Mouse (Mus musculus) myocyte (in vitro differentiated cells): Measurements from ENCODE around the gene Abca1.

Experiments used
- CEBPB ChIP-seq: IDR thresholded peaks from 2 replicates; pipeline ENCODE4 v1.6.1; 2011; ENCODE audit warnings: mild to moderate bottlenecking, moderate library complexity; ENCODE audit not compliant: poor library complexity, insufficient read depth, severe bottlenecking
- E2F4 ChIP-seq: IDR thresholded peaks from one replicate; pipeline ENCODE4 v1.6.1; 2011; ENCODE audit warnings: mild to moderate bottlenecking, control low read depth, moderate library complexity; ENCODE audit not compliant: insufficient read depth
- MAX ChIP-seq: IDR thresholded peaks from one replicate; pipeline ENCODE4 v1.6.1; 2011; ENCODE audit warnings: low read depth, mild to moderate bottlenecking, control low read depth
- POLR2A ChIP-seq: IDR thresholded peaks from one replicate; pipeline ENCODE4 v1.6.1; 2011; ENCODE audit warnings: low read depth, mild to moderate bottlenecking, control low read depth, moderate library complexity; ENCODE audit not compliant: insufficient read length
- REST ChIP-seq: IDR thresholded peaks from one replicate; pipeline ENCODE4 v1.6.1; 2011; ENCODE audit warnings: mild to moderate bottlenecking, control low read depth, moderate library complexity; ENCODE audit not compliant: insufficient read depth, insufficient read length
- SRF ChIP-seq: IDR thresholded peaks from one replicate; pipeline ENCODE4 v1.6.1; 2011; ENCODE audit warnings: low read depth; ENCODE audit not compliant: control insufficient read depth, insufficient read length
- TCF12 ChIP-seq: IDR thresholded peaks from one replicate; pipeline ENCODE4 v1.6.1; 2011; ENCODE audit warnings: mild to moderate bottlenecking, control low read depth; ENCODE audit not compliant: poor library complexity, insufficient read depth, severe bottlenecking
- TCF3 ChIP-seq: IDR thresholded peaks from one replicate; pipeline ENCODE4 v1.6.1; 2011; ENCODE audit warnings: low read depth, control low read depth; ENCODE audit not compliant: insufficient read length
- USF1 ChIP-seq: IDR thresholded peaks from one replicate; pipeline ENCODE4 v1.6.1; 2011; ENCODE audit warnings: low read depth, mild to moderate bottlenecking, control low read depth, moderate library complexity

GRCm38 (mm10) chr4:53187071-53187470, 27.4 kb upstream of the Abca1 start:
- no peak for TF ChIP-seq USF1
- TF ChIP-seq POLR2A, result no peak
- TF ChIP-seq MAX, result no peak
- TF ChIP-seq CEBPB, result no peak
- TF ChIP-seq REST, result no peak
- no peak for TF ChIP-seq SRF
- no peak for TF ChIP-seq E2F4
- TF ChIP-seq TCF12, result no peak
- no peak for TF ChIP-seq TCF3
